Mouse (Mus musculus) adrenal gland, adult (tissue): ENCODE results near the gene Kbtbd12.
A peak's percentile ranks its signal among the peaks of the same experiment; 100 is the strongest.

Experiments used
- DNase-seq, 2 experiments: peaks; one replicate each; pipeline ENCODE4 v3.0.0; 2022 to 2023; ENCODE audit warnings: low spot score in 1 of 2; ENCODE audit not compliant: inconsistent age in 2 of 2

The Kbtbd12 gene

GRCm38 (mm10) chr6:88637611-88638301 lies at the start of gene Kbtbd12:
Gene Kbtbd12 (minus strand): TSS chr6:88637950.
- DNase-seq = no peak

GRCm38 (mm10) chr6:88683380-88684053 lies 45.8 kb upstream of the Kbtbd12 start:
- DNase-seq = no peak

GRCm38 (mm10) chr6:88681026-88681425 lies 43.3 kb upstream of the Kbtbd12 start:
- DNase-seq = no peak

GRCm38 (mm10) chr6:88677738-88678137 lies 40.0 kb upstream of the Kbtbd12 start:
- DNase-seq = no peak

- no peak for DNase-seq
Measured at GRCm38 (mm10) chr6:88676753-88677736, 39.3 kb upstream of the Kbtbd12 start.

GRCm38 (mm10) chr6:88675815-88676214 lies 38.1 kb upstream of the Kbtbd12 start:
- no peak for DNase-seq

GRCm38 (mm10) chr6:88662284-88662683 lies 24.5 kb upstream of the Kbtbd12 start:
- DNase-seq = no peak

- peak; percentile 70 to 71 for DNase-seq
Measured at GRCm38 (mm10) chr6:88661696-88662095, 23.9 kb upstream of the Kbtbd12 start.

GRCm38 (mm10) chr6:88647564-88648295 lies 10.0 kb upstream of the Kbtbd12 start:
- DNase-seq = peak; percentile 81 to 91

GRCm38 (mm10) chr6:88644786-88645185 lies 7.0 kb upstream of the Kbtbd12 start:
- no peak for DNase-seq

GRCm38 (mm10) chr6:88641346-88641920 lies 3.7 kb upstream of the Kbtbd12 start:
- DNase-seq = no peak

- DNase-seq = no peak
Measured at GRCm38 (mm10) chr6:88640331-88640730, 2.6 kb upstream of the Kbtbd12 start.

- DNase-seq = no peak
Measured at GRCm38 (mm10) chr6:88639921-88640320, 2.2 kb upstream of the Kbtbd12 start.

- DNase-seq = no peak
Measured at GRCm38 (mm10) chr6:88639372-88639920, 1.7 kb upstream of the Kbtbd12 start.

GRCm38 (mm10) chr6:88638917-88639316 lies 1.2 kb upstream of the Kbtbd12 start:
- no peak for DNase-seq

GRCm38 (mm10) chr6:88635881-88636754 lies 1.6 kb downstream of the Kbtbd12 start:
- DNase-seq = no peak

GRCm38 (mm10) chr6:88631293-88631692 lies 6.5 kb downstream of the Kbtbd12 start:
- peak; percentile 59 to 71 for DNase-seq

- no peak for DNase-seq
Measured at GRCm38 (mm10) chr6:88630560-88630959, 7.2 kb downstream of the Kbtbd12 start.

GRCm38 (mm10) chr6:88629821-88630220 lies 7.9 kb downstream of the Kbtbd12 start:
- DNase-seq = no peak
